Mouse (Mus musculus) kidney, adult 2 months (tissue): Measurements from ENCODE around the gene E130114P18Rik.

ENCODE experiments used
- CTCF ChIP-seq: fragments of 200-500 bp; conservative IDR thresholded peaks from 2 replicates; pipeline ENCODE4 v1.5.1; 2011; ENCODE audit warnings: low read depth, mild to moderate bottlenecking, control low read depth, low read length, moderate library complexity, mixed read lengths; ENCODE audit not compliant: insufficient read depth, insufficient read length
- POLR2A ChIP-seq: fragments of 200-500 bp; IDR thresholded peaks from one replicate; pipeline ENCODE4 v1.6.1; 2011; ENCODE audit warnings: low read depth, low read length, control low read depth

DNA sequence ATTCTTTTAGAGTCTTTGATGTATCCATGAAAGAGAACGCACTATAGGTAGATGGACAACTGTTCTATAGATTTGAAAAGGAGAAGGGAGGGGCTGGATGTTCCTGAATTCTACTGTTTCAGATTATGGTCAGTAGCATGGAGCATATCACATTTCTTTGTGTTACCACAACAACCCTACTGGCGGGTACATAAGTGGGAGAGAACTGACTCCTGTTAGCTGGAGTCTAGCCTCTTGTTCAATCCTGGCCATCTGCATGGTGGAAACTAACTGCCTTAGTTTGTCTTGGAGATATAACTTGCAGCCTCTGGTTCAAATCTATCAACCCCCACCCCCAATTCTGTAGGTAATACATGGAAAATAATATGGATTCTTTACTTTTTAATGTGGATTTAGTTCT is 4.1 kb downstream of the E130114P18Rik start:
- TF ChIP-seq CTCF (no peak), POLR2A (no peak)
